In the genomic region with DNA sequence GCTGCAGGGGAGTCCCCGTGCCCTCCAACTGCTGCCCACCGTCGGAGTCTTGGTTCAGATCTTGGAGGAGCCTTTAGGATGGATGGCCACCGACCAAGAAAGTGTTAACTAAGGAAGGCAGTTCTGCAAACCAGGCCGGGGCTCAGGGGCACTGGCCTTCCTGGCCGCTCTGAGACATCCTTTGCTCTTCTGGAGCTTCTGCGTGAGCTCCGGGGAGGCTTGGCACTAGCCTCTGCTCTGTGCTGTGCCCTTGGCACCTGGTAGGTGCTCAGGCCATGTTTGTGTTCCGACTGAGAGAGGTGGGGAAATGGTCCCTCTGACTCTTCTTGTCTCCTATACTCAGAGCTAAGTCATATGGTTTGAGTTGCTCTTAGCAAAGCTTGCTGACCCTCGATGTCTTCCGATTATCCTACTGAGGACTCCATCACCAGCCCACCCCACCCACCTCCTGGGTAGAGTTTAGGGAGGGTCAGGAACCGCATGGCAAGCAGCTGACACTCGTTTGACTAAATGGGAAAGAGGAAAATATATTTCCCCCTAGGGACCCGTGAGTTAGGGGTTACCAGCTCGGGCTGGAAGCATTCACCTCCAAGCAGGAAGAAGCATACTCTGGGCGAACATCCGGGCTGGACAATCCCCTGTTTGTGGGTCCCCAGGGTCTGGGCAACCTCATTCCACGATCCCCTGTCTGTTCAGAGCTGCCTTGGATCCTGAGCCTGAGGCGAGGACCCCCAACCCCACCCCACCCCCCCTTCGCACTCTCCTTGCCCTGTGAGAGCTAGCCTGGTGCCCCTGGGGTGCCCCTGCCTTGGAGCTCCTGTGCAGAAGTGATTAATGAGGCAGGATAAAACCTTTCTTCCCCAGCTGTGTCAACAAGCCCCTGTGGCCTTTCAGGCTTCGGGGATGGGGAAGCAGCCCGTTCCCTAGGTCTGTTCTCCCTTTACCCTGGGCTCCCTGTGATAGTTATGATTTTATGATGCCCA, we compare ENCODE assay signal across 8 mouse cellular contexts. TPM values are rescaled to one million over a fixed set of nuclear protein-coding genes. Genes with fewer than 3 reads are reported as not detected.
DNase-seq lines count a peak whose midpoint lies in the region; ATAC-seq and TF ChIP-seq lines count a peak whose summit lies in the region.
"Had no signal": no experiment of that assay in that cellular context is flagged by ENCODE, and none has a peak within 500 bp of the region (broad histone marks: within the 10 kb centered on the region; RNA-seq: fewer than 3 reads in every experiment).

No protein-coding gene starts in this region.

- WGBS in lung, embryonic 14.5 days: 15% methylated on average over 22 of the region's 22 CpGs
- WGBS in hindbrain, embryonic 10.5 days: 18% methylated on average over 22 of the region's 22 CpGs
- 7% methylated on average over 22 of the region's 22 CpGs for WGBS in limb, embryonic 11.5 days
- 15% methylated on average over 22 of the region's 22 CpGs for WGBS in stomach, embryonic 15.5 days

- no peak overlapping the region for H3K27ac ChIP-seq in lung, embryonic 14.5 days (ENCODE audit: low read depth)
- H3K27ac ChIP-seq in hindbrain, embryonic 10.5 days: peak overlapping the region; percentile 79
- 0 out of 2 replicates have a peak overlapping the region, but pooled peaks have one; percentile 33 for H3K27ac ChIP-seq in limb, embryonic 11.5 days (replicated peaks; ENCODE audit: low read depth, low read length)
- 0 out of 2 replicates have a peak overlapping the region, but pooled peaks have one; percentile 36 for H3K27ac ChIP-seq in stomach, embryonic 15.5 days
- H3K27ac ChIP-seq: macrophage had no signal

- H3K27me3 ChIP-seq in lung, embryonic 14.5 days (ENCODE audit: insufficient read depth, low read length): 0 out of 2 replicates have a peak, but pooled peaks cover 7% of the 10 kb centered on the region
- H3K27me3 ChIP-seq in hindbrain, embryonic 10.5 days (ENCODE audit: insufficient read depth, poor library complexity, severe bottlenecking): peaks cover 33% of the 10 kb centered on the region
- no peaks in the 10 kb centered on the region for H3K27me3 ChIP-seq in limb, embryonic 11.5 days (ENCODE audit: control insufficient read depth, insufficient read depth, low read length)
- H3K27me3 ChIP-seq in stomach, embryonic 15.5 days (replicated peaks): 0 out of 2 replicates have a peak, but pooled peaks cover 4% of the 10 kb centered on the region

- DNase-seq in lung, embryonic 14.5 days: no peak
- DNase-seq in lung, postnatal 36 days: no peak
- peak; percentile 47 for DNase-seq in hindbrain, embryonic 10.5 days (ENCODE audit: low spot score)
- peak; percentile 58 for DNase-seq in limb, embryonic 11.5 days (ENCODE audit: low spot score)
- DNase-seq in layer of hippocampus, adult 18-20 months (ENCODE audit: low spot score in 2 of 2): no peak
- DNase-seq in urinary bladder, adult 18-20 months (ENCODE audit: low spot score in 2 of 2): no peak

- no peak; the same call in 1 of the 2 replicates for ATAC-seq in lung, embryonic 14.5 days (ENCODE audit: insufficient read depth)
- ATAC-seq in limb, embryonic 11.5 days (ENCODE audit: insufficient number of reproducible peaks, low FRiP score, low TSS enrichment, low read depth): peak; percentile 41
- peak; percentile 62; the same call in 1 of the 2 replicates for ATAC-seq in stomach, embryonic 15.5 days (ENCODE audit: insufficient read depth, low FRiP score, low read depth)

- H3K9ac ChIP-seq in lung, embryonic 14.5 days: no peak overlapping the region
- H3K9ac ChIP-seq in limb, embryonic 11.5 days (ENCODE audit: low read length): peak overlapping the region; percentile 43
- no peak overlapping the region for H3K9ac ChIP-seq in stomach, embryonic 15.5 days

- peaks cover 5% of the 10 kb centered on the region; the same call in 1 of the 2 replicates for H3K4me1 ChIP-seq in lung, embryonic 14.5 days (ENCODE audit: insufficient read depth)
- H3K4me1 ChIP-seq in hindbrain, embryonic 10.5 days (replicated peaks): peaks cover 28% of the 10 kb centered on the region
- H3K4me1 ChIP-seq in limb, embryonic 11.5 days (ENCODE audit: control insufficient read depth, insufficient read depth, low read length): peaks cover 24% of the 10 kb centered on the region
- H3K4me1 ChIP-seq in stomach, embryonic 15.5 days: peaks cover 10% of the 10 kb centered on the region

- H3K4me2 ChIP-seq in lung, embryonic 14.5 days: peak overlapping the region; percentile 46
- H3K4me2 ChIP-seq in limb, embryonic 11.5 days (ENCODE audit: low read depth, severe bottlenecking): peak overlapping the region; percentile 33; the same call in 1 of the 2 replicates
- H3K4me2 ChIP-seq in stomach, embryonic 15.5 days: peak overlapping the region; percentile 36; the same call in 1 of the 2 replicates

- TF ChIP-seq CTCF in lung, embryonic 14.5 days (IDR thresholded peaks at IDR 0.05; ENCODE audit: low read depth): no peak

- no peaks in the 10 kb centered on the region for H3K36me3 ChIP-seq in lung, embryonic 14.5 days (ENCODE audit: insufficient read depth)
- H3K36me3 ChIP-seq in hindbrain, embryonic 10.5 days: no peaks in the 10 kb centered on the region
- no peaks in the 10 kb centered on the region for H3K36me3 ChIP-seq in limb, embryonic 11.5 days (ENCODE audit: control insufficient read depth, insufficient read depth, low read length)
- H3K36me3 ChIP-seq in stomach, embryonic 15.5 days: no peaks in the 10 kb centered on the region

- H3K9me3 ChIP-seq in lung, embryonic 14.5 days (ENCODE audit: low read depth, low read length): no peaks in the 10 kb centered on the region
- H3K9me3 ChIP-seq in hindbrain, embryonic 10.5 days: no peaks in the 10 kb centered on the region
- H3K9me3 ChIP-seq in limb, embryonic 11.5 days (ENCODE audit: control insufficient read depth, low read length): 0 out of 2 replicates have a peak, but pooled peaks cover 2% of the 10 kb centered on the region
- H3K9me3 ChIP-seq in stomach, embryonic 15.5 days: no peaks in the 10 kb centered on the region

- H3K4me3 ChIP-seq in lung, embryonic 14.5 days (ENCODE audit: low read depth, low read length): no peak overlapping the region
- H3K4me3 ChIP-seq in hindbrain, embryonic 10.5 days: peak overlapping the region; percentile 48
- H3K4me3 ChIP-seq in limb, embryonic 11.5 days (ENCODE audit: low read depth, low read length): 0 out of 2 replicates have a peak overlapping the region, but pooled peaks have one; percentile 5
- H3K4me3 ChIP-seq in stomach, embryonic 15.5 days (replicated peaks): no peak overlapping the region

RNA-seq across cellular contexts. Expression of a gene that starts 30.2 kb away (rescaled TPM):
- 14.6 and 14.8 TPM in 2 replicates for polyA plus RNA-seq in lung, embryonic 14.5 days (2014; fragmentation: Nextera tagmentation; extraction: Ambion mirVana)
- 7.6 and 8.8 TPM in 2 replicates for polyA plus RNA-seq in hindbrain, embryonic 10.5 days (2016; fragmentation: Nextera tagmentation; extraction: Ambion mirVana)
- 27.6 and 29.3 TPM in 2 replicates for polyA plus RNA-seq in limb, embryonic 11.5 days (2014; fragmentation: Nextera tagmentation; extraction: Ambion mirVana)
- 6.8 and 9.0 TPM in 2 replicates for polyA plus RNA-seq in stomach, embryonic 15.5 days (2015; fragmentation: Nextera tagmentation; extraction: Ambion mirVana)
- 10 to 100 TPM in 1 of 2 experiments, 1 to 10 TPM in 1; 9.0 to 10.6 TPM for total RNA-seq in layer of hippocampus, adult 18-20 months (2021)
- polyA plus RNA-seq: macrophage had no signal

Comparison
In these comparisons a context has a peak if more than half of its experiments do, and no peak if none do; other contexts are left out.
1. DNase-seq: peak in hindbrain, embryonic 10.5 days (single experiment) and limb, embryonic 11.5 days (single experiment); none in lung, embryonic 14.5 days (single experiment), lung, postnatal 36 days (single experiment), layer of hippocampus, adult 18-20 months (0 of 2) and urinary bladder, adult 18-20 months (0 of 2).
2. H3K4me3 ChIP-seq: peak in hindbrain, embryonic 10.5 days (single experiment) and limb, embryonic 11.5 days (single experiment); none in lung, embryonic 14.5 days (single experiment) and stomach, embryonic 15.5 days (single experiment).
3. Peak in every context shown above with its lines, with median percentiles within 50 percentile points of each other: H3K4me2 ChIP-seq.